Comparison of ENCODE assay signal across 7 mouse cellular contexts in the genomic region with DNA sequence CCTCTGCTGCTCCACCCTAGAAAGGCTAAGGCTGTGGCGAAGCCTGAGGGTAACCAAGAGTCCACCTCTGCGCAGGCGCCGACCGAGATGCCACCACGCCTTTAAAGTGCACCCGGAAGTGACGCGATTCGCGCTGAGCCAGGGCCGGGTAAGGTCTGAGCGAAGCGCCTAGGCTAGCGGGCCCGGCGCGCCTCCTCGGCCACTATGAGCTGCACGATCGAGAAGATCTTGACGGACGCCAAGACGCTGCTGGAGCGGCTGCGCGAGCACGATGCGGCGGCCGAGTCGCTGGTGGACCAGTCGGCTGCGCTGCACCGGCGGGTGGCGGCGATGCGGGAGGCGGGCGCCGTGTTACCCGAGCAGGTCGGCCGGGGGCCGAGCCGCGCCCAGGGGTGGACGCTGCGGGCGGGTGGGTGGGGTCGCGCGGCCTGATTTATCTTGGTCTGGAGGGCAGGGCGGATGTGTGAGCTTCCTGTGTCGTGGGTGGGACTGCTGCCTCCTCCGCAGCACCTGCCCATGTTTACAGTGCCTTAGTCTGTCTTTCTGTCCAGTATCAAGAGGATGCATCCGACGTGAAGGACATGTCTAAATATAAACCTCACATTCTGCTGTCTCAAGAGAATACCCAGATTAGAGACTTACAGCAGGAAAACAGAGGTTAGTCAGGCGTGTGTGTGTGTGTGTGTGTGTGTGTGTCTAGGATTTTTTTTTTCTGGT. TPM values are rescaled to one million over a fixed set of nuclear protein-coding genes. Genes with fewer than 3 reads are reported as not detected.
DNase-seq lines count a peak whose midpoint lies in the region; ATAC-seq lines count a peak whose summit lies in the region.

A gene (plus strand): TSS at position 104 of the 717 bp plus-strand sequence.

- H3K4me2 ChIP-seq in intestine, embryonic 15.5 days (replicated peaks) = peak within 1 kb of the TSS; percentile 59

- H3K9ac ChIP-seq in intestine, embryonic 15.5 days = peak within 1 kb of the TSS; percentile 75

- H3K4me3 ChIP-seq in intestine, embryonic 15.5 days (replicated peaks) = peak within 1 kb of the TSS; percentile 64
- H3K4me3 ChIP-seq in midbrain, embryonic 10.5 days = peak within 1 kb of the TSS; percentile 86

- peaks cover 11% of the 10 kb centered on the region for H3K36me3 ChIP-seq in intestine, embryonic 15.5 days
- H3K36me3 ChIP-seq in midbrain, embryonic 10.5 days = peaks cover 38% of the 10 kb centered on the region

- H3K4me1 ChIP-seq in intestine, embryonic 15.5 days (replicated peaks) = peaks cover 12% of the 10 kb centered on the region
- H3K4me1 ChIP-seq in midbrain, embryonic 10.5 days = peaks cover 25% of the 10 kb centered on the region

- intact Hi-C loops in gastrocnemius, postnatal 36 days (cut with DNase I) = loop anchor here (10.0 kb wide), 1 partner anchor 281 kb away; no protein-coding TSS in a partner anchor
- intact Hi-C loops in left cerebral cortex, postnatal 25 days (cut with DNase I) = loop anchor here (10.0 kb wide), 1 partner anchor 279 kb away; a partner anchor contains a TSS

- H3K9me3 ChIP-seq in intestine, embryonic 15.5 days = no peaks in the 10 kb centered on the region
- H3K9me3 ChIP-seq in midbrain, embryonic 10.5 days (replicated peaks) = peaks cover 16% of the 10 kb centered on the region; the same call in 1 of the 2 replicates

- peak; percentile 98 for ATAC-seq in intestine, embryonic 15.5 days

- WGBS in intestine, embryonic 15.5 days = under 1% methylated on average over 60 of the region's 60 CpGs
- WGBS in midbrain, embryonic 10.5 days = under 1% methylated on average over 60 of the region's 60 CpGs

- peak; percentile 95 to 96 for DNase-seq in adrenal gland, adult 18-20 months (ENCODE audit: low spot score in 2 of 2)
- peak; percentile 95 for DNase-seq in embryo, embryonic 11 days
- DNase-seq in gastrocnemius, postnatal 36 days = peak; percentile 92
- DNase-seq in left cerebral cortex, postnatal 25 days (ENCODE audit: low spot score in 2 of 2) = peak; percentile 94 to 96
- peak; percentile 92 for DNase-seq in midbrain, embryonic 10.5 days (ENCODE audit: low spot score)
- peak; percentile 89 for DNase-seq in right cerebral cortex, postnatal 4 days

- H3K27me3 ChIP-seq in intestine, embryonic 15.5 days (replicated peaks) = no peaks in the 10 kb centered on the region
- H3K27me3 ChIP-seq in midbrain, embryonic 10.5 days (ENCODE audit: low read depth, poor library complexity, severe bottlenecking) = no peaks in the 10 kb centered on the region

- H3K27ac ChIP-seq in intestine, embryonic 15.5 days = peak within 1 kb of the TSS; percentile 93
- H3K27ac ChIP-seq in midbrain, embryonic 10.5 days (replicated peaks) = peak within 1 kb of the TSS; percentile 92

RNA-seq across cellular contexts. Expression of the gene that starts here (rescaled TPM):
- 10 to 100 TPM; 62.0 to 70.6 TPM for total RNA-seq in adrenal gland, adult 18-20 months (2021)
- total RNA-seq in gastrocnemius, postnatal 36 days (2021) = 10 to 100 TPM; 37.0 to 46.1 TPM
- 46.6 and 51.9 TPM in 2 replicates for polyA plus RNA-seq in intestine, embryonic 15.5 days (2015; fragmentation: Nextera tagmentation; extraction: Ambion mirVana)
- total RNA-seq in left cerebral cortex, postnatal 25 days (2021) = 10 to 100 TPM; 73.7 to 74.8 TPM
- polyA plus RNA-seq in midbrain, embryonic 10.5 days (2016; fragmentation: Nextera tagmentation; extraction: Ambion mirVana) = 81.3 and 92.9 TPM in 2 replicates

Comparison
In these comparisons a context has a peak if more than half of its experiments do, and no peak if none do; other contexts are left out.
1. Peak in every context shown above with its lines: DNase-seq, ATAC-seq, H3K4me3 ChIP-seq and H3K27ac ChIP-seq.